Mouse (Mus musculus) testis, postnatal 14 days (tissue): ENCODE data around the gene Celf2.

Source experiments
- DNase-seq: peaks from one replicate; pipeline ENCODE4 v3.0.0; 2021; ENCODE audit warnings: low spot score

Gene Celf2

DNA sequence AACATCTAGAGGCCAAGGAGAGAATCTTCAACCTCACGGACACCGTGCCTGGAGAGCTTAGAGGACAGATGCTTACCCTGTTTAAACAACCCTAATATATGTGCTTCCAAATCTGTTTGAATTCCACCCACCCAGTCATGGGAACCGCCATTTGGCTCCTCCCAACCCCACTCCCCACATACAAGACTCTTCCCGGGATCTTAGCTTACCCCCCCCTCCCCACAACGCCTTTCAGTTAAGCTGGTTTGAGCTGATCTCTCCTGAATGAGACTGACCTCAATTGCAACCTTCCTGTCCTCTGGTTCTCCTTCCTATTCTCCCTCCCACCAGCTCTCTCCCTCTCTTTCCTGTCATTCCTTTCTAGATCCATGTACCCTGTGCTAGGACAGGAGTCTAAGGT, 1011.7 kb downstream of the Celf2 start:
- DNase-seq, result no peak

GRCm38 (mm10) chr2:6493886-6494285, 1015.5 kb downstream of the Celf2 start:
- no peak for DNase-seq

GRCm38 (mm10) chr2:6490870-6491269, 1018.5 kb downstream of the Celf2 start:
- no peak for DNase-seq

DNA sequence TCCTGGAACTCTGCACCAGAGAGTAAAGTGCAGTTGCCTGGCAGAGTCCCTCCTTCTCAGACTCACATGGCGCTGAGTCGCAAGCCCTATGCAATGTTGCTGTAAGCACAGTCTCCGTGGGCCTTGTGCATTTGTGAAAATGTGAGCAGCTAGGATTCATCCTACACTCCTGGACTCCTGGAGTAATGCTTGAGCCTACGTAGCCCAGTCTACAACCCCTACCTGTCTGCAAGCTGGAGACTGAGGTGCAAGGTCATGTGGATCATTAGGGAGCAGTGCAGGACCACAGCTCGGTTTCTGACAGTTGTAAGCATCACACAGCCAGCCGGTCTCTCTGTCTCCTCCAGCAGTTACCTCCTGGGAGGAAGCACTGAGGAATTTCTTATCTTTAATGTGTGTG, 1019.3 kb downstream of the Celf2 start:
- no peak for DNase-seq
